Mouse (Mus musculus) kidney, postnatal 4 days (tissue): ENCODE data around the gene Cnnm2.
A peak's percentile ranks its signal among the peaks of the same experiment; 100 is the strongest.

Experiments
- DNase-seq, 2 experiments: peaks; one replicate each; pipeline ENCODE4 v3.0.0; 2021; ENCODE audit warnings: mixed read lengths in 2 of 2

Cnnm2 gene

DNA sequence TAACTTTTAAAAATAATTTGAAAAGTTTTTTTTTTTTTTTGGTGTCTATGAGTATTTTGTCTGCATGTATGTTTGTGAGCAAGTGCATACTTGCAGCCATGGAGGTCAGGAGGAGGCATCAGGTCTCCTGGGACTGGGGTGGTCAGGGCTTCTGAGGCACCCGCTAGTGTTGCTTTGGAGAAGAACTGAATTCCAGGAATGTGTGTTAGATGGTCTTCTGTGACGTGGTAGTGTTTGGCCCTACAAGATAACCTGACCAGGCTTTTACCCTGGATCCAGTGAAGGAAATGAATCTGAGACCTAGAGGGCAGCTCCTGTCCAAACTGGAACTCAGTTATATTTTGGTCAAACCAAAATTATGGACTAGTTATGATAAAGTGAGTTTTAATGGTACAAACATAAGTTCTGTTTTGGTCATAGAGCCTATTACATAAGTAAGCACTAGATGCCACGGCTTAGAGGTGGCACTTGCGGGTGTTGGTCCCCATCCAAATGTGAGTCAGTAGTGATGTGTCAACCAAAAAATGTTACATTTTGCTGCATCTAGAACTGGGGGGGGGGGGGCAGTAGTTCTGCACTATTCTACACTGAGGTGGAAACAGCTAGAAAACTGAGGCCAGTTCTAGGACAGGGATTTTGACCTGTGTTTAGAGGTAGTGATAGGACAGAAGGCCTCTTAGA is 38.6 kb downstream of the Cnnm2 start:
- no peak for DNase-seq

- DNase-seq = no peak
Measured at GRCm38 (mm10) chr19:46801492-46801891, 40.1 kb downstream of the Cnnm2 start.

DNA sequence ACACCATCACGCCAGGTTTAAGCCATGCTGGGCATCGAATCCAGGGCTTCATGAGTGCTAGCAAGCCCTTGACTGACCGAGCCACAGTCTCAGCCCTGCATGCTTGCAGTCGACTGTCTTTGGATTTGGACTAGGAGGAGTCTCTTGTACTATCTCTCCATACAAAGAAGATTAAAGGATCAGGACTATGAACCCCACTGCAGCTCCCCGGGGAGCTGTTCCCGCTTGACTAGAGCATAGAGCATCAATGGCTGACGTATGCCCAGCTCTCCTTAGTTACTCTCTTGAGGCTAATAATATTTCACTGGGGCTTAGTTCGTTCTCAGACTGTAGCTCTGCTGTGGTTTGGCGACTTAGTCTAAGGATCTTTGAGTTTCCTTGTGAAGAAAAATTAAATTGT is 40.9 kb downstream of the Cnnm2 start:
- no peak for DNase-seq

- no peak for DNase-seq
Measured at GRCm38 (mm10) chr19:46803732-46804131, 42.3 kb downstream of the Cnnm2 start.

DNA sequence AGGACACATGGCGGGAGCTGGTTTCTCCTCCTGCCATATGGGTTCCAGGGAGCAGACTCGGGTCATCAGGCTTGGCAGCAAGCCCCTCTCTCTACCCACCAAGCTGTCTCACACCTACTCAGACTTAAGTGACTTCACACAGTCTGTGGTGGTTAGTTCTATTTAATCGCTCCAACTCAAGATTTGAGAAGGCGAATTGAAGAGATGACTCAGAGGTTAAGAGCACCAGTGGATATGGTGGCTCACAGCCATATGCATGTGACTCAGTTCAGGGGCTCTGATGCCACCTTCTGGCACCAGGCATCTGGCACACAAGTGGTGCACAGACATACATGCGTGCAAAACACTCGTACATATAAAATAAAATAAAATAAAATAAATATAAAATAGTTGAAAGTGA is 43.4 kb downstream of the Cnnm2 start:
- no peak for DNase-seq

GRCm38 (mm10) chr19:46805933-46806688 is 44.7 kb downstream of the Cnnm2 start:
- no peak for DNase-seq

DNA sequence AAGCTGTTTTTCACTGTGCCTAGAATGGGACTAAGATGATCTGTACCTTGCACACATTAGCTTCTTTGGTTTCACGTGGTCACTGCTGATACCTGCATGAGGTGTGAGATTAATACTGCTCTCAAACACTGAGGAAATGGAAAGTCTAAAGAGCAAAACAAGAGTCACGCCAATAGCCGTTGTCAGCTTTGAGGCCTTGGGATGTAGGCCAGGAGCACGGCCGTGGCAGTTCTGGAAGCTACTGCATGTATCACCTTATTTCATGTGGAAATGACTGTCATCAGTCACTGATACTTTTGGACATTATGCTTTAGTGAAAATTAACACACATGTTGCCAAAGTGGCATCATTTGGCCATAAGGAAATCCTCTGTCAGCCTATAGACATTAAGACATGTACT is 46.9 kb downstream of the Cnnm2 start:
- no peak for DNase-seq

DNA sequence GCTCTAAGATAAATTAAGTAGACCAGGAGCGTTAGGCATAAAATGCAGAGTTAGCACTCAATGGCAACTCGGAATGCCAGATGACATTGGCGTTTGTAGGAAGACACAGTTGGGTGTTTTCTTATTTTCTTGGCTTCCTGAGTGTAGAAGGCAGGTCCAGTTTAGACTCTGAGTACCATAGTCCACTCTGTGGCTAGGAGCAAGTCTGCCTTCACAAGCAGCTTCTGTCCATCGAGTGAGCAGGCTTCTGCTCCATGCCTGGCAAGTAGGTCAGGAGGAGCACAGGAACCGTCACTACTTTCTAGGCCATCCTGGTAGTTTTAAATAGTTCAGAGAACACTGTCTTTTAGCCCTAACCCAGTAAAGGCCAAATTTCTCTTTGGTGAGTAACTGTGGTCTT is 47.6 kb downstream of the Cnnm2 start:
- no peak for DNase-seq

- peak in 1 of 2 experiments; percentile 15 for DNase-seq
Measured at GRCm38 (mm10) chr19:46819276-46819675, 57.9 kb downstream of the Cnnm2 start.

- DNase-seq = no peak
Measured at GRCm38 (mm10) chr19:46822491-46822890, 61.1 kb downstream of the Cnnm2 start.

DNA sequence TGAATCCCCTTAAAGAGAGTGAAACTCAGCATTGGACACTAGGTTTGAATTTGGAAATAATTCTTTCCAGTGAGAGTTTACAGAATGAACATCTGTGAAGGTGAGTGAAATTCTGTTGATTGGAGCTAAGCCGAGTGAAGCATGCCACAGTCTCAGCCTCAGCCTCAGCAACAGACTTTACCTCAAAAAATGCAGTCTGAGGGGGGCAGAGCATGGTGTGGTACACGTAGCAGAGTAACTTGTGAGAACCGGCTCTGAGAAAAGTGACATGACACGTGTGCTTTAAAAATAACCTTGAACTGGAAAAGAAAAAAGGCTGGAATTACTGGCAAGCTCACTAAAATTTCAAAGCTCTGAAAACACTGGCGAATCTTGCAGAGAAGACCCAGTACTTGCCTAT is 62.4 kb downstream of the Cnnm2 start:
- no peak for DNase-seq

DNA sequence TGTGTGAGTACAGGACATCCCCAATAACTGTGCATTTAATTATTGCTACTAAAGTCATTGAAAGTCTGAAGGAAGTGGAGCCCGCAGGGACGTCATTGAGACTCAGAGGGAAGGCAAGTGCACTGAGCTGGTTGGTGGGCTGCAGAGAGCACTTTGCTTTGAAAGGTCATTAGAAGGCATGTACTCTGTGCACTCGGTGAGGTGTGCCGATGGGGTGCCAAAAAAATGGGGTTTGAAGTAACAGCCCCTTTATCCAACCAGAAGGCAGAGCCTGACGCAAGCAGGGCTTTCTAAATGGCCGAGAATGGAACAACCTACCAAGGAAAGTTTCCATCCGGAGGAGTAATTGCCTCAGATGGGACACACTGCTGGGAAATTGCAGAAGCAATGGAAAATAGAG is 63.5 kb downstream of the Cnnm2 start:
- no peak for DNase-seq

- no peak for DNase-seq
Measured at GRCm38 (mm10) chr19:46827654-46828165, 66.3 kb downstream of the Cnnm2 start.

DNA sequence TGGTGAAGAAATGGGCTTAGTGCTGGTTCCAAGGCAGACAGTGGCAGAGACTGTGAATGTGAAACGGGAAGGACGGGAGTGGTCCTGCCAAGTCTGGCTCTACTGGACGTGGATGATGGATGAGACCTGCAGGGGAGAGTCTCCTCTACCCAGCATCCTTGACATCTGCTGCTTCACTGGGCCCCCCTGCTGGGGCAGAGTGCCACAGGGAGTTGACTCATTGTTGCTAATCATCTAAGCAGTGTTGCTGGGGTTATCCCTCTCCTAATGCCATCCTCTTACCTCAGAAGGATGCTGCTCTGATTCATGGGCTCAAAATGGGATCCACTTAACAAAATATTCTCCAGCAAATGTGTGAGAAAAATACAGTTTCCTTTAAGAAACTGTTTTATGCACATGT is 67.6 kb downstream of the Cnnm2 start:
- no peak for DNase-seq

DNA sequence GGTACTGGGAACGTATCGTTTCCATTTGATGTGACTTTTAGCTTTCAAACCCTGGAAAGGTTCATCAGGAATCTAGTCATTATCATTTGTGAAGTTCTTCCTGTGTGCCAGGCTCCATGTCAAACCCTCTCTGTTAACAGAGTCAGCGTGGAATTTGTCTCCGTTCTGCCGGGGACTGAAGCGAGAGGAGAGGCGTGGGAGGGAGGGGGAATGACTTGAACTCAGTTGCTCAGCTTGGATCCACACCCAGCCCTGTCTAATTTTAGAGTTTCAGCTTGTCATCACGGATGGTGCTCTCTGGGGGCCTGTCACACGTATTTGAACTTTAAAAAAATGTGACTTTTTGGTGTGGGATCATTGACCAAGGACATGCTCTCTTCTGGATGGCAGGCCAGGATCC is 70.0 kb downstream of the Cnnm2 start:
- DNase-seq = no peak

- no peak for DNase-seq
Measured at GRCm38 (mm10) chr19:46834301-46834700, 72.9 kb downstream of the Cnnm2 start.

GRCm38 (mm10) chr19:46835339-46835738 is 73.9 kb downstream of the Cnnm2 start:
- DNase-seq = no peak

DNA sequence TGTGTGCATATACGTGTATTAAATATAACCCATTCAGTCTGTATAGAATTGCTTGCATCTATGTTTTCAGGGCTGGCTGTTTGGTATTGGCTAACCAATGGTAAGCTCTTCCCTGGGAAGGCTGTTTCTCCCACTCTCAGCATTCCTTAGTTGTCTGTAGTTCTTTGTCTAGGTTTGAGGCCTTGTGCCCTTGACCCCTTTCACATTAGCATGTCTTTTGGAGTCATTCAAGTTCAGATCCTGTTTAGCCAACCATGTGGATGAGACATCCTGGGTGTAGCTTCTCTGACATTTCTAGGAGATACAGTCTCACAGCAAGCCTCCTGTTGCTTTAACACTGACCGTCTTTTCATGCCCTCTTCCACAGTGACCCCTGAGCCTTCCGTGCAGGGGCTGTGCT is 74.7 kb downstream of the Cnnm2 start:
- no peak for DNase-seq

GRCm38 (mm10) chr19:46837290-46838079 is 76.1 kb downstream of the Cnnm2 start:
- no peak for DNase-seq

GRCm38 (mm10) chr19:46841016-46841415 is 79.6 kb downstream of the Cnnm2 start:
- no peak for DNase-seq

GRCm38 (mm10) chr19:46843030-46843429 is 81.6 kb downstream of the Cnnm2 start:
- no peak for DNase-seq

DNA sequence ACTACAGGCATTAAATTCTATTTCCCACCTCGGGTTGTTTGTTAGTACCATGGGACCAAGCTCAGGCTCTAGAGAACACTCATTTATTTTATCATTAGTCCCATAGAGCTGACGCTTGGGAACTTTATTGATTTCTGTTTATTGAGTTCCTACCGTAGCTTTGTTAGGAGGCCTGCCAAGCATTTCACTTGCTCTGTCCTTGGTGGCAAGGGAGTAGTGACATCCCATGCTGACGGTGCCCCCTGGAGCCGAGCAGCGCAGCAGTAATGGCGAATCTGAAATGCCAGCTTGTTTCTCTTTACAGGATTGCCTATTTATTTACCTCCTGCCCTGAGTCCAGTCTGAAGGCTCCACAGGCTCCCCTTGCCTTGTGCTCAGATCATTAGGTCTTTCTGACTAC is 84.7 kb downstream of the Cnnm2 start:
- DNase-seq = no peak

DNA sequence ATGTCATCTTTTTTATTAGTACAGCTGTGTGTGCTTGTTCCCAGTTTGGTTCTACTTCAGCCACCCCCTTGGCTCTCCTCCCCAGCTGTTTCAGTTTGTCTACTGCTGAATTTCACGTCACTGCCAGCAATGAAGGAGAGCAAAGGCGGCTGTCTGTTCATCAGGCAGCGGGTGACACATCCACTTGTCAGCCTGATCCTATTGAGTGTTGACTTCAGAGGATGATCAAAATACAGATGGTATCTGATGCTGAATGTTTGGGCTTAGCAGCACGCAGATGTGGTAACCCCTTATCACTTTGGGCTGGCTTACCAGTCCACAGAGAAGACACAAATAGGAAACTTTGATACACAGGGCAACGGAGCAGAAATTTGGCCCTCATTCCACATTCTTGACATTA is 85.1 kb downstream of the Cnnm2 start:
- no peak for DNase-seq
